Mouse (Mus musculus): Measurements from ENCODE around the gene Cchcr1.

Cchcr1 gene

DNA sequence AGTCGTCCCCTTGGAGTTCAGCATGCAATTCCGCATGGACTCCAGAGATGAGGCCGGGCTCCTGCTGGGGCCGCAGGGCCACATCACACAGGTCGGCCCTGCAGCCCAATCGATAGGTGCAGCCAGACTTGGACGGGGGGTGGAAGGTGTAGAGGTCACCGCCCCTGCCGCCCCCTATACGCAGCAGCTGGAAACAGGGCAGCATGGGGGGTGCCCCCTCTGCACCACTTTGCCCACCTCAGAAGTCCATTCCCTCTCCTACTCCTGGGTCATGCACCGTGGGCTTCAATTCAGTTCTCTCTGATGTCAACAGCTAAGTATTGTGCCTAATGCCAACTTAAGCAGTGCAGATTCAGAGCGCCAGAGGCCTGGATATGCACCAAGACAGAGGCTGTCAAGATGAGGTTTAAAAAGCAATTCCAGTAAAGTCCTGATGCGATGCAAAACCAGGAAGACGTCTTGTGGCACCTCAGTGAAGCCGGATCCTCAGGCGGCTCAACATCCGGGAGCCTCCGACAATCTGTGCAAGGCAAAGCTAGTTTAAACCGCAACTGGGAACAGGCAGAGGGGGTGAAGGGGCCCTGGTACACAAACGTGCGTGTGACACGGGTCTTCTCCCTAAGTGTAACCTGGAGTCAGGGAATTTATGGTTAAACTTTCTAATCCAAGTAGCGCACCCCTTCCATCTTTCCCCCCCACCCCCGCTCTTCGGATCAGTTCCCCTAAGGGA, 824 bp upstream of the Cchcr1 start:
- no peak for DNase-seq (ENCODE audit: low spot score)

DNA sequence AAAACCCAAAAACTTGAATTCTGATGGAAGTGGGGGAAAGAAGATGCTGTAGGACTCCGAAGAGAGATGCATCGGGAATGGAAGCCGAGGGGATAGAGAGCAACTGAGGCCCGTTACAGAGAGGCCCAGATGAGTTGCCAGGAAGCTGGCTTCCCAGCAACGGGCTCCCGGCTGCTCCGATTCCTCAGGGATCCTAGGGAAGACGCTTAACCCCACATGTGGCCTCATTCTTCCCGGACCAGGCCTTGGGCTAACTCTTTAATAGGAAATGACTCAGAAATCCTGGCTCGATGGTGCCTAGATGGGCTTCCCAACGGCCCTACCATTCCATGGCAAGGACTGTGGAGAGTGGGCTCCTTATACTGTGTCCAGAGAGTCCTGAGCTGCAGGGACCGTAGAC, 626 bp downstream of the Cchcr1 start:
- no peak for DNase-seq (ENCODE audit: low spot score)

DNA sequence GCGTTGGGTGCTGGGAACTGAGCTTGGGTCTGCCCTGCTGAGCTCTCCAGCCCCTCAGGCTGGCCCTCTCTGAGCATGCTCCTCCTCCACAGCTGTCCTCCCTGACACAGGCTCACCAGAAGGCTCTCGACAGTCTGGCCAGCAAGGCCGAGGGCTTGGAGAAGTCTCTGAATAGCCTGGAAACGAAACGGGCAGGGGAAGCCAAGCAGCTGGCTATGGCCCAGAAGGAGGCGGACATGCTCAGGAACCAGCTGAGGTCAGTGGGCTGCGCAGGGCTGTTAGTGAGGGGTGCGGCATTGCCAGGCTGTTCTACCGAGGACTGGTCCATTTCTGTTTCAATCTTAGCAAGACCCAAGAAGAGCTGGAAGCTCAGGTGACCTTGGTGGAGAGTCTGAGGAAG, 7.5 kb downstream of the Cchcr1 start:
- no peak for DNase-seq (ENCODE audit: low spot score)

DNA sequence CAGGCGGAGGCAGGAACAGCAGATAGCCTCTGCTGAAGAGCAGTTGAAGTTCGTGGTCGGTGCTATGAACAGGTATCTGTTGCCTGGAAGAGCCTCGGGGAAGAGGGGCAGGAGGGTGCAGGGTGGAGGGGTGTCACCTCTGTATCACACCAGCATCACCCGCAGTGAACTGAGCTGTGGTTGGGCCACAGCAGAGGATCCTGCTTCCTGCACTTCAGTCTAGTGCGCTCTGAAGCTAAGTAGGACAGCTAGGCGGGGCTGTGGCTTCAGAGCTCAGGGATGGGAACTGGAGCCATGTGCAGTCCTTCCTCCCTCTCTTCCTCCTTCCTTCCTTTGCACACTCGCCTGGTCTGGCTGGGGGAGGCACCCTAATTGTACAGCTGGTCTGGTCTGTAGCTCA, 9.7 kb downstream of the Cchcr1 start:
- DNase-seq (ENCODE audit: low spot score): no peak

DNA sequence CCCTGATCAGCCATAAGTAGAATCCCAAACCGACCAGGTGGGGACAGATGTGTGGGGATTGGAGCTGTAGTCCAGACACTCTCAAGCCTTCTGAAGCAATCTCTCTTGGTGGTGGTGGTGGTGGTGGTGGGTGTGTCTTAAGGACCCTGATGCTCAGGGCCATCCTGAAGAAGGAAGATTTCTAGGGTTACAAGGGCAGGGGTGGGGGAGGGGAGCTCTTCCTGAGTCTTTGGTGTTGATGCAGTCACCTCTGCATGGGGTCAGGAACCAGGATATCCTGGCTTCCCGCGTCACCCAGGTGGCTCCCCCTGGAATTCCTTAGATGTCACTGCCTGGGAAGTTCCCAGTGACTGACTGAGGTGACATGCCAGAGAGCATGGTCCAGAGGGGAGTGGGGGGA, 15.5 kb downstream of the Cchcr1 start:
- no peak for DNase-seq (ENCODE audit: low spot score)

DNA sequence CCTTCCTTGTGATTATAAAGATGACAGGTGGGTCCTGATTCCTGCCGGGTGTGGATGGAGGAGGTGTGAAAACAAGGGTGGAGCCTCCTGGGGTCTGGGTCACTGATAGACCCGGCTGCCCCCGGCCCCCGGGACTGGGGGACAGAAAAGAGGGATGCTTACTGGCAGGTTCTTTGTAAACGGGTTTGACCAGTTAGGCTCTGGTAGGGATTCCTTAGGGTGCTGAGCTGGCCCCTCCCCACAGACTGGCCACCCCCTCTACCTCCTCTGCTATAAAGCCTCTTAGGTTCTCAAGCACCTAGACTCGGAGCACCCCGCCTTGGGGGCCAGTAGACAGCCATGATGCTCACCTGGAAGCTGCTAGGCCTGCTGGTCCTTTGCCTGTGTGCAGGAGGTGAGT, 16.0 kb downstream of the Cchcr1 start, which contains the start of gene Psors1c2:
Gene Psors1c2, plus strand, starts transcription at position 301 of the 400 bp plus-strand sequence.
- no peak for DNase-seq (ENCODE audit: low spot score)

DNA sequence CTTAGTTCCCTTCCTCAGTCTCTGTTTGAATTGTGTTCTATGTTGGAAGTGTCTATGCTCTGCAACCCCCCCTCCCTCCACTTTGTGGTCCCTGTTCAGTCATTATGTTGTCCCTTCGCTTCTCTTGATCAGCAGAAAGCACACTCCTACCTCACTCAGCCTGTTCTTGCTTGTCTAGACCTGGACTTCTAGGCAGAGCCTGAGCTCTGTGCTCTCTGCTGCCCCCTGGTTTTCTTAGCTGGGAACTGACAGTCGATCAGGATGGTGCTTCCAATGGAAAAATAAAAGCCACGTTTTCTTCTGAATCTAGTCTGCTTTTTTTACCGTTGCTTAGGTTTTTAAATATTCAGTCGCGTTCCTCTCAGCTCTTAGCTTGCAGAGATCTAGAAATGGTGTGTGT, 17.4 kb downstream of the Cchcr1 start:
- DNase-seq (ENCODE audit: low spot score): peak; percentile 70

DNA sequence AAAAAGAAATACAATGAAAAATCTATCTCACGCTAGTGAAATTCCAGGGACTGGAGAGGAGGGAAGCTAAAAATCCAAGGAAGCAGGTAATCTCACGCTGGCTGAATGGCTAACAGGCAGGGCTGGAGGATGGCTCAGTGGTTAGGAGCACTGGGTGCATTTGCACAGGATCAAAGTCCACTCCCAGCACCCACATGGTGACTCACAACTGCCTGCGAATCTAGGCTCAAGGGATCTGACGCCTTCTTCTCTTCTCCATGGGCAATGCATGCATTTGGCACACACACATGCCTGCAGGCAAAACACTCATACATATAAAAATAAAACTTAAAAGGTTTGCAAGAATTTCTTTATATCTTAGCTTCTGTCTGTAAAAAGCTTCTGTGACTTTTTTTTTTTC, 20.5 kb downstream of the Cchcr1 start:
- DNase-seq (ENCODE audit: low spot score): no peak

DNA sequence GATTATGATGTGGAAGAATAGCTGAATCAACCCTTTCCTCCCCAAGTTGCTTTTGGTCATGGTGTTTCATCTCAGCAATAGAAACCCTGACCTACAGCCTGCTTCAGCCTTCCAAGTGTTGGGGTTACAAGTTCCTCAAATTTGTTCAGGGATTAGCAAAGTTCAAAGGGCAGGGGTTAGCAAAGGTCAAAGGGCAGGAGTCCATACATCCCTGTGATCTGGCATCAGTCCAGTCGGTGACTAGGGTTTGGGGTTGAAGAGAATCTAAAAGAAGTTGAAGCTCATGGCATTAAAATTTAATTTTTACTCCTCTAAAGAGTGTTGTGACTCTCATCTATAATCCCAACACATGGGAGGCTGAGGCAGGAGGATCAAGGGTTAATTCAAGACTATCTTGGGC, 21.6 kb downstream of the Cchcr1 start:
- no peak for DNase-seq (ENCODE audit: low spot score)

DNA sequence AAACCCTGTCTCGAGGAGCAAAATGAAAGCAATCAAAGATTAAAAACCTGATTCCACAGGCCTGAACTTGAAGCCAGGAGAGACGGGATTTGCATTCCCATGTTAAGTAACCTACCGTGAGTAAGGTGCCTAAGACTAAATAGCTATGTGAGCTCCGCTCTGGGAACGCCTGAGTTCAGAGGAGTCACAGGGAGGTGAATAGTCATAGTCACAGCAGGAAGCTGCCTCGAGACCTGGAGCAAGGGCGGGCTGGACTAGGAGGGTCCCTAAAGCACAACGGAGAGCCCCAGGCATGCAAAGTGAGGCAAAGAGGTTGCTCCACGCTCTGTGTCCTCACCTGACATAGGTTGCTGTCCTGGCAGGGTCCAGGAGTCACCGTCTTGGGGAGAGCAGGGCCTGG, 22.6 kb downstream of the Cchcr1 start:
- DNase-seq (ENCODE audit: low spot score): no peak

DNA sequence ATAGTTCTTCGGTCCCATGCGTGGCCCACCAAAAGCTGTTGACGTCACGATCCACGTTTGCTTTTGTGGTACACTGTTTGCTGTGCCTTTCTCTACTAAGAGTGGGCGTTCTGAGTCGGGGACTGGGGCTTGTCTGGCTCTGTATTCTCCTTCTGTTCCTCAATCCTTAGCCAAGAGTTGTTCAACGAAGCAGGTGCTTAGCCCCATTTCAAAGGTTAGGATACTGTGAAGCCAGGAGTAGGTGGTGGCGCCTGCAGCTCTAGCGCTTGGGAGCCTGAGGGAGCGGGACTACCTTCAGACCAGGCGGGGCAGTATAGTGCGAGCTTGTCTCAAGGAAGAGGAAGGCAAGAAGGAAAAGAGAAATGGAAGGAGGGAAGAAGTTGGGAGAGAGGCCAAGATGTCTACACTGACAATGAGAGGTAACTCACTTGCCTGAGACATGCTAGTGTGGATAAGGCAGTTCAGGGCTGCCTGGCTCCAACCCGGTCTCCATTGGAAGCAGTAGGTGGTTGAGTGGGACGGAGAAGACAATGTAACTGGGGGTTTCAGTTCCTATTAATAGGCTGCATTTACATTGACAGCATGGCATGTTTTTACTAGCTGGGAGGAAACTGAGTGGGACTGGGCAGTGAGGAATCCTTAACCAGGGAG, 26.0 kb downstream of the Cchcr1 start:
- DNase-seq (ENCODE audit: low spot score): no peak

DNA sequence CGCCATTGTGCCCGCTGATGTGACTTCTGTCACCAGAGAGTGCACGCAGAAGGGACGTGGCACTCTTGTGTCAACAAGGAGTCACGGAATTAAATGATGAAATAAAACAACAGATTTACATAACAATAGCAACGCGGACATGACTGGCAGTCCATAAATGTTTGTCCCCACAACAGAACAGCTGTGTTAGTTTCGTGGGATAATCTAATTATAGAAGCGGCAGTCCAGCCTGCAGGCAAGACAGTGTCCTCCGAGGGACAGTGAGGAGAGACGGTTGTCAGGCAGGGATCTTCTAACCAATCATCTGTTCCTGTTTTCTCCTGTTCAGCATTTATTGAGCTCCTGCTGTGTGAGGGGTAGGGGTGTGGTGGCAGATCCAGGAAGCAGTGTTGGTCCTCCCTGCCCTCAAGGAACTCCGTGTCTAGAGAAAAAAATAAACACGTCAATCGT, 26.5 kb downstream of the Cchcr1 start:
- no peak for DNase-seq (ENCODE audit: low spot score)

DNA sequence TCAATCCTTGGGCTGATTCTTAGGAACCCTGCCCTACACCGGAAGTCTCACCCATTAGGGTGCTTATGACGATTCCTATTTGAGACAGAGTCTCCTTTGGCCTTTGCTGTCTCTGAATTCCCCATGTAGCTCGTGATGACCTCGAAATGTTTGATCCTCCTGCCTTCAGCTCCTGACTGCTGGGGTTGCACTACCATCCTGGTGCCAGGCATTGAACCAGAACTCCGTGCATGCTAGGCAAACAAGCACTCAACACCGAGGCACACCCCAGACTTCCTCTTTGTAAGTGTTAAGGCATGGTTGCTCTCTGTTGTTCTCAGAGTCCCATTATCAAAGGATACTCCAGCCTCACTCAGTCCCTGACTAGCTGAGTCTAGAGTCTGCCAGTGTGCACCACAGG, 27.1 kb downstream of the Cchcr1 start:
- DNase-seq (ENCODE audit: low spot score): no peak

DNA sequence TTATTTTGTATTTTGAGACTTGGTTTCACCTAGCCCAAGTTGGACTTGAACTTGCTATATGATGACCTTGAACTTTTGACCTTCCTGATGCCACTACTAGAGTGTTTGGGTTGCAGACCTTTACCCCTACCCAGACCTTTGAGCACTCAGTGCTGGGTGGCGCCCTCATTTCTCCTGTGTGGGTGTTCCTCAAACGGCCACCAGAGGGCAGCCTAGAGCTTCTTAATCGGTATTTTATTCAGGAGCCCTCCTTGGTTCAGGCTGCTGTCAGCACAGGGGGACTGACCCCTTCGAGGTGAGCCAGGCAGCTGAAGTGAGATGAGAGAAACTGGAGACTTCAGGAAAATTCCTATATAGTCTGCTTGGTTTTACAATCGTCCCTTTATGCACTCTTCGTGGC, 27.8 kb downstream of the Cchcr1 start:
- peak; percentile 25 for DNase-seq (ENCODE audit: low spot score)

DNA sequence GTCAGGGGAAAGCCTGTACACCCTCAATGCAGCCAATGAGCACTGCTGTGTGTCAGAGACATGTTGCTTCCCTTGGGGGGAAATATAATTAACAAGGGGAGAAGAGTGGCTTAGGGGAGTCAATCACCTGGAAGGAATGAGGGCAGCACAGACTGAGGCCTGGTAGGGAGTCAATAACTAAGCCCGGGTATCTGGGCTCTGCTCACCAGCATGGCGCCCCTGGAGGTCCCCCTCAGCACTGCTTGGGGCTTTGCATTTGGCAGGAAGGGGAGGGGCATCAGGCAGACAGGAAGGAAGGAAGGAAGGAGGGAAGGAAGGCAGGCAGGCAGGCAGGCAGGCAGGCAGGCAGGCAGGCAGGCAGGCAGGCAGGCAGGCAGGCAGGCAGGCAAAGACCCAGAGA, 30.6 kb downstream of the Cchcr1 start:
- no peak for DNase-seq (ENCODE audit: low spot score)

DNA sequence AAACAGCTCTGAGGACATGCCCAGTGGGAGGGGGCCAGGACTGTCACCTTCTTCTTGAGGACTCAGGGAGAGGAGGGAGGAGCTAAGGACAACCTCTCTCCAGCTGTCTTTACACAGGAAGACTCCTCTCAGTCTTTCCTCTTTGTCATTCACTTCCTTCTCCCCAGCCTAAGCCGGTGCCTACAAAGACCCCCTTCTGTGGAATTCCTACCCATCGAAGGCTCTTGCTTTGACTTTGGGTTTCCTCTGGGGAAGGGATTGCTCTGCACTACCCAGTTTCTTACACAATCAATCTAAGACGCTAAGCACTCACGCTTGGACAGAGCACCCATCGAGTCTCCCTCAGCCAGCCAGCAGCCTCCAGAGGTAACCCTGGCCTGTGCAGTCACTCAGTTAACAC, 31.7 kb downstream of the Cchcr1 start:
- no peak for DNase-seq (ENCODE audit: low spot score)

DNA sequence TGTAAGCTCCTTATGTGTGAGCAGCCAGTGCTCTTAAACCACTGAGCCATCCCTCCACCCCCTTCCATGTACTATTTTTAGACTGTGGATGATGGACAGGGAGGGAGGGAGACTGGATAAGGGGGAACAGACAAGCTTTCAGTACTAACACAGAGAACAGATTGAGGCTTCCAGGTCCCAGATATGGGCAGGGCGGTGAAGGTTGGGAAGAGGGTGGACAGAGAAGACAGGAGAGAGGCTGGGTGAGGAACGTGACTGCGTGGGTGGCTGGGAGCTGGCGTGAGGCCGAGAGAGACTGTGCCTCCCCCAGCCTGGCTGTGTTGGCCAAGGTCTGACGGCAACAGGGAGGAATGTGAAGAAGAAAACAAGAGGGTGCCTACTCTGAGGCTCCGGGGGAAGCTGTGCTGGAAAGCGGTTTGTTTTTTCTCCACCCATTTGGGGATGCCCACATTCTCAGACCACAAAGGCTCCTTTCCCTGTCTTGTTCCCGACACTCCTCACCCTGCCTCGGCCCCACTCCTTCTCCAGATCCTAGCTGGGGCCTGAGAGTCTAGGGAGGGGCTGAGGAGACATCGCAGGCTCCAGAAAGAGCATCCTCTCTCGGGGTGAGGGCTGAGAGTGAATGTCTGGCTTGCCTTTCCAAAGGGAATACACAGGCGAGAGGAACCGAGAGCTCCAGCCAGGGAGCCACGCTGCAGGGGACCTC, 32.7 kb downstream of the Cchcr1 start:
- peak; percentile 76 for DNase-seq (ENCODE audit: low spot score)

DNA sequence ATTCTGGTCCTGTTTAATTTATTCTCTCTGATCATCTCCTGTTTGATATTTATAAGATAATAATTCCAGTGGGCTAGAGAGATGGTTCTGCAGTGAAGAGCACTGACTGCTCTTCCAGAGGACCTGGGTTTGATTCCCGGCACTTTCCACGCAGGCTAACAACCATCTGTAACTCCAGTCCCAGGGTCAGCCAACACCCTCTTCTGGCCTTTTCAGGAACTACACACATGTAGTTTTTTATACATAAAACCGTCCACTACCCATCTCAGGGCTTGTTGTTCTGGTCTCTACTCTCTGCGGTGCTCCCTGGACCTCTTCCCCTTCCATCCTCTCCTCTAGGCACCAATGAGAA, 33.2 kb downstream of the Cchcr1 start:
- DNase-seq (ENCODE audit: low spot score): no peak

DNA sequence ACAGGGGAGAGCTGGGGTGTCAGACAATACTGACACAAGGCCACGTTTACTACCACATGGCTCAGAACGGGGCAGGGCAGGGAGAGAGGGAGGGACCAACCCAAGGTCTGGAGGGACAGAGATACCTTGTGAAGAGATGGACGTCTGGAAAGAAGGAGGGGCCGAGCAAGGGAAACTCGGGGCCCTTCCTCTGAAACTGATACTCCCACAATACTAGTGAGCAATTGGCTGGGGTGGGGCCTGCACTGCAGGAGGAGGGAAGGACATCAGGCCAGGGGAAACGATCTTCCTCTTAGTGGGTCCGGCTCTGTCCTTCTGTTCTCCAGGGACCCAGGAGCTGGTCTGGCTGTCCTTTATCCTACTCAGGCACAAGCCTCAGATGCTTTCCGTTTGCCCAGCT, 34.0 kb downstream of the Cchcr1 start:
- DNase-seq (ENCODE audit: low spot score): no peak

DNA sequence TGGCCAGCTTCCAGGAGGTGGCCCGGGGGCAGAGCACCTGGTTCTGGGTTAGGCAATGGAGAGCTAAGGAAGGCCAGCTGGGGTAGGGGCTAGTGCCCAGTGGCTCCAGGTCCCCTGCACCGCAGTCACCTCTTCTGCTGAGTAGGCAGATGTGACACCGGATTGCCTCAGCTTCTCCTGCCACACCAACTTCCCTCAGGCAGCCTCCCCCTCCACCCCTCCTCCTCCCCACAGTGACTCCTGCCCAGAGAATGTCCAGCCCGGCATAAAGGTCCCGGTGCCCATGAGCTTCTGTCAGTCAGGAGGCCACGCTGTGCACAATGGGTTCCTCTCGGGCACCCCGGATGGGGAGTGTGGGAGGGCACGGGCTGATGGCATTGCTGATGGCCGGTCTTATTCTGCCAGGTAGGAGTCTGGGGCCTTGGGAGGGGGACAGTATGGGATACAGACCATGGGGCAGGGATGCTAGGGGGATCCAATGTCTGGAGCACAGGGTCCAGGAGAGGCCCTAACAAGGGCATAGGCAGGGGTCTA, 35.0 kb downstream of the Cchcr1 start, which contains the start of gene Cdsn:
Gene Cdsn, plus strand, starts transcription at position 248 of the 534 bp plus-strand sequence.
- DNase-seq (ENCODE audit: low spot score): no peak

DNA sequence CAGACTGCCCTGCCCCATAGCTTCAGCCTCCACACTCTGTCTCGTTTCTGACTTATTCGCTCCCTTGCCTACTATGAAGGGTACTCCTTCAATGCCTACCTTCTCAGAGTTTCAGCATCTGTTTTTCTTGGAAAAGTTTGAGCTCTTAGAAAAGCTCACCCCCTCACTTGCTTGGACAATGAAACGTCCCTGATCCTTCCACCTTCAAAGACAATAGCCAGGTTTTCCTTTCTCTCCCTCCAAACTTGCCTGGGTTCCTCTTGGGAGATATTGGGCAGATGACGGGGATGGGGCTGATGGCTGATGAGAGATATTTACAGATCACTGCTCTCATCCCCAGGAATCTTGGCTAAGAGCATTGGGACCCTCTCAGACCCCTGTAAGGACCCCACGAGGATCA, 37.4 kb downstream of the Cchcr1 start:
- no peak for DNase-seq (ENCODE audit: low spot score)

DNA sequence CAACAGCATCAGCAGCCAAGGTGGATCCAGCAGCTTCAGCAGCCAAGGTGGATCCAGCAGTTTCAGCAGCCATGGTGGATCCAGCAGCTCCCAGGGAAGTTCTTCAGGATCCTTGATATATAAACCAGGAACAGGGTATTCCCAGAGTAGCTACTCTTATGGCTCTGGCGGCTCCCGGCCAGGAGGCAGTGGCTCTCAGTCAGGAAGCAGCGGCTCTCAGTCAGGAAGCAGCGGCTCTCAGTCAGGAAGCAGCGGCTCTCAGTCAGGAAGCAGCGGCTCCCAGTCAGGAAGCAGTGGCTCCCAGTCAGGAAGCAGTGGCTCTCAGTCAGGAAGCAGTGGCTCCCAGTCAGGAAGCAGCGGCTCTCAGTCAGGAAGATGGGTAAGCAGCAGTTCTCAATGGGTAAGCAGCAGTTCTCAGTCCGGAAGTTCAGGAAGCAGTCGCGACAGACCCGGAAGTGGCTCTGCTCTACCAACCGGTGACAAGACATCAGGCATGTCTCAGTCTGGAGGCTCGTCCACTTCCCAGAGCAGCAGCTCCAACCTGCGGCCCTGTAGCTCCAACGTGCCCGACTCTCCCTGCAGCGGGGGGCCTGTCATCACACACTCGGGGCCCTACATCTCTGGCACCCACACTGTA, 38.0 kb downstream of the Cchcr1 start:
- no peak for DNase-seq (ENCODE audit: low spot score)

Measured in lung, postnatal 25 days (tissue).